1 mouse cellular context compared by ENCODE assay signal in genomic region chr7:24852557-24853232, GRCm38 (mm10).
TF ChIP-seq lines count a peak whose summit lies in the region.

No protein-coding gene starts in this region.

TF ChIP-seq in MEL, 35 proteins besides CTCF, POLR2A, EP300 and RAD21 (continued from another document):
- TF ChIP-seq TAL1 (IDR thresholded peaks at IDR 0.05; ENCODE audit: low read length) (peak; percentile 70), TBP (IDR thresholded peaks at IDR 0.05; ENCODE audit: low read depth, low read length) (peak; percentile 86), MAZ (IDR thresholded peaks at IDR 0.05; ENCODE audit: low read depth, low read length) (peak; percentile 67; the same call in 1 of the 2 replicates), UBTF (IDR thresholded peaks at IDR 0.05; ENCODE audit: borderline replicate concordance, insufficient read depth, low read depth, low read length) (no peak), MAX (IDR thresholded peaks at IDR 0.05; ENCODE audit: low read length) (peak; percentile 63), MXI1 (IDR thresholded peaks at IDR 0.05; ENCODE audit: low read depth, low read length) (peak; percentile 47), USF2 (IDR thresholded peaks at IDR 0.05; ENCODE audit: borderline replicate concordance in 1 of 2, insufficient read depth in 1 of 2, low read depth in 1 of 2, low read length in 2 of 2) (no peak), CHD2 (IDR thresholded peaks at IDR 0.05; ENCODE audit: low read length) (no peak), E2F4 (IDR thresholded peaks at IDR 0.05; ENCODE audit: borderline replicate concordance, low read depth, low read length) (no peak), ZNF384 (IDR thresholded peaks at IDR 0.05; ENCODE audit: low read depth, low read length) (no peak)
